Mouse (Mus musculus) midbrain, embryonic 13.5 days (tissue): ENCODE data around the gene Ssr2. TPM values are rescaled to one million over a fixed set of nuclear protein-coding genes. Genes with fewer than 3 reads are reported as not detected.

ENCODE experiments used
- ATAC-seq: fragments of 200-750 bp; cut with Nextera tagmentation; 2 replicates; pipeline ENCODE4 v1.8.0; 2017; ENCODE audit warnings: mild to moderate bottlenecking, moderate TSS enrichment, moderate library complexity
- H3K27ac ChIP-seq: fragments of 300-500 bp; sonication (generic); 2 replicates; pipeline ENCODE4 v1.5.1; 2015; ENCODE audit warnings: inconsistent platforms, mild to moderate bottlenecking, moderate library complexity
- H3K27me3 ChIP-seq: fragments of 300-500 bp; sonication (generic); 2 replicates; pipeline ENCODE4 v1.6.1; 2015; ENCODE audit warnings: mild to moderate bottlenecking, inconsistent platforms
- H3K36me3 ChIP-seq: fragments of 300-500 bp; sonication (generic); 2 replicates; pipeline ENCODE4 v1.6.1; 2015; ENCODE audit warnings: mild to moderate bottlenecking, inconsistent platforms
- H3K4me1 ChIP-seq: fragments of 300-500 bp; sonication (generic); replicated peaks from 2 replicates; pipeline ENCODE4 v1.6.1; 2015; ENCODE audit warnings: inconsistent platforms
- H3K4me2 ChIP-seq: fragments of 300-500 bp; sonication (generic); replicated peaks from 2 replicates; pipeline ENCODE4 v1.6.1; 2015; ENCODE audit warnings: moderate library complexity, mild to moderate bottlenecking, inconsistent platforms
- H3K4me3 ChIP-seq: fragments of 300-500 bp; sonication (generic); replicated peaks from 2 replicates; pipeline ENCODE4 v1.5.1; 2015; ENCODE audit warnings: mild to moderate bottlenecking, inconsistent platforms
- H3K9ac ChIP-seq: fragments of 300-500 bp; sonication (generic); replicated peaks from 2 replicates; pipeline ENCODE4 v1.6.1; 2015; ENCODE audit warnings: mild to moderate bottlenecking, inconsistent platforms
- H3K9me3 ChIP-seq: fragments of 300-500 bp; sonication (generic); 2 replicates; pipeline ENCODE4 v1.6.1; 2016; ENCODE audit warnings: mild to moderate bottlenecking, inconsistent platforms
- WGBS: fragments of 180-500 bp; shearing (Covaris S2); methylation state at CpG from one replicate; pipeline ENCODE4 v1.1.7; 2015; 5-methylcytosine and 5-hydroxymethylcytosine counted together
- polyA plus RNA-seq: library from polyadenylated mRNA; unstranded; fragments of >200 nt; fragmentation: Nextera tagmentation; extraction: Ambion mirVana; gene quantifications from 2 replicates; pipeline ENCODE4 v1.2.1, GENCODE M21; 2015

Gene Ssr2
- polyA plus RNA-seq, 1 experiment from 2014 or later, result 148 TPM

DNA sequence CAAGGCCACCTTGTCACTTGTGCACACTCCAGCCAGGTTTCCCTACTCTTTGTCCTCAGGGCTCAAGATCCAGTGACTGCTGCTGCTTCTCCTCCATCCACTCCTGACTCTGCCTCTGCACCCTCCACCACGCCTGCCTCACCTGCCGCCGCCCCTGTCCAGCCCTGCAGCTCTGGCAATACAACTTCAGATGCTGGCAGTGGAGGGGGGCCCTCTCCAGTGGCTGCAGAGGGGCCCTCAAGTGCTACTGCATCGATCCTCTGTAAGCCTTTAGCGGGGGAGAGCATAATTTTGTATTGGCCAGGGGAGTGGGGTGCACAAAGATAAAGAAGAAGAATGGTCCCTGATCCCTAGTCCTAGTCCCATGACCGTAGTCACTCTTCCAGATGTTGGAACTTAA, 19.9 kb upstream of the Ssr2 start:
- Histone ChIP-seq H3K36me3 (peaks cover 54% of the 10 kb centered on the region), H3K9ac (no peak overlapping the region; the same call in 1 of the 2 replicates), H3K4me3 (no peak overlapping the region), H3K4me1 (peaks cover 37% of the 10 kb centered on the region), H3K27me3 (no peaks in the 10 kb centered on the region), H3K9me3 (no peaks in the 10 kb centered on the region), H3K4me2 (no peak overlapping the region), H3K27ac (no peak overlapping the region)
- ATAC-seq, result no peak
- WGBS, result 98% methylated on average over 6 of the region's 6 CpGs

DNA sequence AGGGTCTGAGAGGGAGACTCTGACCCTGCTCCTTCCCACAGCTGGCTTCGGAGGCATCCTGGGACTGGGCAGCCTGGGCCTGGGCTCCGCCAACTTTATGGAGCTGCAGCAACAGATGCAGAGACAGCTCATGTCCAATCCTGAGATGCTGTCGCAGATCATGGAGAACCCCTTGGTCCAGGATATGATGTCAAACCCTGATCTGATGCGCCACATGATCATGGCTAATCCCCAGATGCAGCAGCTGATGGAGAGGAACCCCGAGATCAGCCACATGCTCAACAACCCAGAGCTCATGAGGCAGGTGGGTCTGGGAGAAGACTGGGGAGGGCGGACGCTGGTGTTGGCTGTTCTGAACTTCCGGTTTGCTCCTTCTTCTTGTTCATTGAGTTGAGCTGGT, 19.1 kb upstream of the Ssr2 start:
- 92% methylated on average over 8 of the region's 8 CpGs for WGBS
- H3K4me3 ChIP-seq, result no peak overlapping the region
- H3K27me3 ChIP-seq, result no peaks in the 10 kb centered on the region
- peaks cover 30% of the 10 kb centered on the region for H3K4me1 ChIP-seq
- no peak for ATAC-seq
- H3K36me3 ChIP-seq, result peaks cover 63% of the 10 kb centered on the region
- no peak overlapping the region for H3K9ac ChIP-seq
- no peak overlapping the region for H3K27ac ChIP-seq
- no peaks in the 10 kb centered on the region for H3K9me3 ChIP-seq
- no peak overlapping the region for H3K4me2 ChIP-seq

DNA sequence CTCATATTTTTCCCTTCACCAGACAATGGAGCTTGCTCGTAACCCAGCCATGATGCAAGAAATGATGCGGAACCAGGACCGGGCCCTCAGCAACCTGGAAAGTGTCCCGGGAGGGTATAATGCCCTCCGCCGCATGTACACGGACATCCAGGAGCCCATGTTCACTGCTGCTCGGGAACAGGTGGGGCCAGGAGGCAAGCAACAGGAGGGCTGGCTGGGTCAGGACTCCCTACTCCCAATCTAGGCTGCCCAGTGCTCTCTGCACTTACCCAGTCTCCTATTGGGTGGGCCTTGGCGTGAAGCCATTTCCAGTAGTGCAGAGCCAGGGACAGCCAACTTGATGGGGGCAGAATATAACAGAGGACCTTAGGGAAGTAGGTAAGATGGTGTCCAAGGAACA, 16.1 kb upstream of the Ssr2 start:
- 95% methylated on average over 9 of the region's 9 CpGs for WGBS
- H3K4me3 ChIP-seq, result no peak overlapping the region
- no peak overlapping the region for H3K9ac ChIP-seq
- ATAC-seq, result no peak
- peaks cover 23% of the 10 kb centered on the region for H3K4me1 ChIP-seq
- H3K4me2 ChIP-seq, result no peak overlapping the region
- H3K27ac ChIP-seq, result no peak overlapping the region
- H3K9me3 ChIP-seq, result no peaks in the 10 kb centered on the region
- no peaks in the 10 kb centered on the region for H3K27me3 ChIP-seq
- H3K36me3 ChIP-seq, result peaks cover 92% of the 10 kb centered on the region

DNA sequence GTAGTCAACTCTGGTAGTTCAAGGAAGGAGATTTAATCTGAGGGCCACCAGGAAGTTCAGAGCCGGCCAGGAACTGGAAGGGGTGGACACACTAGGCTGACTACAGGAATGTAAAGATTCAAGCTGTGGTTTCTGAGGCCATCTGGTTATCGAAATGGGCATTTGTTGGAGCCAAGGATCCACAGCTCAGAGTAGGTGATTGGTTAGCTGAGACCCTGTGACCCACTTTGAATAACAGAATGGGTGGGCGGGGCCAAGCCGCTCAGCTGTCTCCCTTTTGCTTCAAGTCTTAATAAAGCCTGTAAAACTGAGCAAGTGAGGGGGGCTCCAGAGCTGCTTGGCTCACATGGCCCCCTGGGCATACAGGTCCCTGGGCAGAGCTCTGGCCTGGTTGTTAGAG, 13.7 kb upstream of the Ssr2 start:
- H3K4me2 ChIP-seq, result no peak overlapping the region
- no peak overlapping the region for H3K9ac ChIP-seq
- 68% methylated on average over 4 of the region's 4 CpGs for WGBS
- no peaks in the 10 kb centered on the region for H3K27me3 ChIP-seq
- H3K4me1 ChIP-seq, result peaks cover 5% of the 10 kb centered on the region
- no peak overlapping the region for H3K4me3 ChIP-seq
- no peaks in the 10 kb centered on the region for H3K9me3 ChIP-seq
- H3K27ac ChIP-seq, result no peak overlapping the region
- peaks cover 97% of the 10 kb centered on the region for H3K36me3 ChIP-seq
- ATAC-seq, result no peak

DNA sequence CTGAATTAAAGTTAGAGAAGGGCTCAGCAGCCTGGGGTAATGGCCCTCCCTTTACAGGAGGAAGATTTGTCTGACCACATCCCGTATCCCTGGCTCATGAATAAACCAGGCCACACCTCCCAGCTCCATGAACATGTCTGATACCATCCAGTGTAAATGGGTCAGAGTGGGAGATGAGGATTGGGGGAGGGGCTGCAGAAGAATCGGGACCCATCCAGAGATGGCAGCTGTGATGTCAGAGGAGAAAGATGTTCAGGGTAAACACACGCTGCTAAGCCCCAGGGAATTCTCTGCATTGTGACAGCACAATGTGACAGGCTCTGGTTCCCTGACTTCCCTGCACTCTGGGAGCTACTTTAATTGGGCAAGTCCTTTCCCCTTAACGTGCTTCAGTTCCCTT, 12.2 kb upstream of the Ssr2 start:
- Histone ChIP-seq H3K27me3 (no peaks in the 10 kb centered on the region), H3K4me2 (no peak overlapping the region), H3K9me3 (no peaks in the 10 kb centered on the region), H3K4me1 (peaks cover 5% of the 10 kb centered on the region), H3K27ac (no peak overlapping the region), H3K9ac (no peak overlapping the region), H3K36me3 (peaks cover 98% of the 10 kb centered on the region), H3K4me3 (no peak overlapping the region)
- no peak for ATAC-seq
- 64% methylated on average over 4 of the region's 4 CpGs for WGBS

DNA sequence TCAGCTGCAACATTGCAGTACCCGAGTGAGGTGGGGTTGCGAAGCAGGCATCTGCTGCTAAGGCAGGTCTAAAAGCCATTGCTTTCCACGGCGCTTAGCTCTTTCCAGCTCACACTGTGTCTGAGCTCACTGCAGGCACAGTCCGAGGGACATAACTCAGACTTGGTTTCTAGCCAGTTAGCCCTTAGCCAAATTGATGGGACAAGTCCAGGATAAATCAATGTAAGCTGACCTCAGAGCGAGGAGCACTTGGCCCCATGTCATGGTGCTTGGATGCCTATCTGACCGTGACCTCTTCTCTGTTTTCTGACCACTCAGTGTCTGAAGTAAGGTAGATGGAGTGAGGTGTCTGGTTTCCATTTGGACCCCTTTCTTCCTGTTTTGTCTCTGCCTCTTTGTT, 11.7 kb upstream of the Ssr2 start:
- no peak overlapping the region for H3K4me2 ChIP-seq
- 81% methylated on average over 7 of the region's 7 CpGs for WGBS
- H3K4me1 ChIP-seq, result peaks cover 5% of the 10 kb centered on the region
- H3K9me3 ChIP-seq, result no peaks in the 10 kb centered on the region
- no peak for ATAC-seq
- H3K4me3 ChIP-seq, result no peak overlapping the region
- H3K27ac ChIP-seq, result no peak overlapping the region
- H3K27me3 ChIP-seq, result no peaks in the 10 kb centered on the region
- H3K9ac ChIP-seq, result no peak overlapping the region
- H3K36me3 ChIP-seq, result peaks cover 98% of the 10 kb centered on the region

DNA sequence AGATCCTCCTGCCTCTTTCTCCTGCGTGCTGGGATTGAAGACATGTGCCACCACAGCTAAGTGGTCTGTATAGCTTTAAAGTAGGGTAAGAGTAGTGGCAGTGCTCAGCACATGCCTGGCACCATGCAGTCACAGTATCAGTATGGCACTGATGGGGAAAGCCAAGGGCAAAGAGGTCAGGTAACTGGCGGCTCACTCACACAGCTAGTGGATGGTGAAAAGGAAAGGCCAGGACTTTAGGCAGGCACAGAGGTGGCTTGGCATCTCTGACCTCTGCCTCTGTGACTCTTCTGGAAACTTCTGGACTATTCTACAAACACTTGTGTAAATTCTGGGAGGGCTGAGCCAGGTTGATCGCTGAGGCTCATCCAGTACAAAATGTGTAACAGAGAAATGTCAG, 9.6 kb upstream of the Ssr2 start:
- Histone ChIP-seq H3K4me1 (peaks cover 5% of the 10 kb centered on the region), H3K36me3 (peaks cover 92% of the 10 kb centered on the region), H3K4me2 (no peak overlapping the region), H3K9me3 (no peaks in the 10 kb centered on the region), H3K9ac (no peak overlapping the region), H3K4me3 (no peak overlapping the region), H3K27ac (no peak overlapping the region), H3K27me3 (no peaks in the 10 kb centered on the region)
- ATAC-seq, result no peak
- 91% methylated on average over 3 of the region's 3 CpGs for WGBS

DNA sequence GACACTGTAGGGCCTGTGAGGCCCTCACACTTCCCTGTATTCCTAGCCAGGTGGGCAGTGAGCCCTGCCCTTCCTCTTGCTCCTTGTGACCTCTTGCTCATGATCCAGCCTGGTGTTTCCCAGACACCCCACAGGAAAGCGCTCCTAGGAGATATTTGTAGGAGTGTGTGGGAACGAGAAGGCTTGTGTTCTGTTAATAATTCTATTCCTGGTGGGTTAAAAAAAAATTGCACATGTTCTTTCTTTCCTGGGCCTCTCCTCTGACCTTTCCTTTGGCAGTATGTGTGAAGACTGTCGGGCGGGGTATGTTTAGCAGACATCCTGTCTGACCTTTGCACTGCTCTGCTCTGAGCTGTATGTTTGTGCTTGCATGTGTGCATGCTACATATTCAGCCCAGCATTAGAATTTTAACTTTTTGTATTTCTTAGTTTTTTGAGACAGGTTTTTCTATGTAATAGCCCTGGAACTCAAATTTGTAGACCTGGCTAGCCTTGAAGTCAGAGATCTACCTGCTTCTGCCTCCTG, 9.1 kb upstream of the Ssr2 start:
- Histone ChIP-seq H3K4me1 (peaks cover 5% of the 10 kb centered on the region), H3K36me3 (peaks cover 87% of the 10 kb centered on the region), H3K4me3 (no peak overlapping the region), H3K9ac (no peak overlapping the region), H3K9me3 (no peaks in the 10 kb centered on the region), H3K27ac (no peak overlapping the region), H3K4me2 (no peak overlapping the region), H3K27me3 (no peaks in the 10 kb centered on the region)
- no peak for ATAC-seq
- 97% methylated on average over 4 of the region's 4 CpGs for WGBS

DNA sequence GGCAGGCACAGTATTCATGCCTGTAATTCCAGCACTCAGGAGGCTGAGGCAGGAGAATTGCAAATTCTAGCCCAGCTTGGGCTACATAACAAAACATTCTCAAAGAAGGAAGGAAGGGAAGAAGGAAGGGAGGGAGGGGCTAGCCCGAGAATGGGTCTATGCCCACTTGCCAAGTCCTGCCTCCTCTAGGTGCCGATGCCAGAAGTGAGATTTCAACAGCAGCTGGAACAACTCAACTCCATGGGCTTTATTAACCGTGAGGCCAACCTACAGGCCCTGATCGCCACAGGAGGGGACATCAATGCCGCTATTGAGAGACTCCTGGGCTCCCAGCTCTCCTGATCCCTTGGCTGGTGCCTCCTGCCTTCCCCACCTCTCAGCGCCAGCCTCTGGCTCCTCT, 7.8 kb upstream of the Ssr2 start:
- Histone ChIP-seq H3K4me3 (no peak overlapping the region), H3K9ac (no peak overlapping the region), H3K9me3 (no peaks in the 10 kb centered on the region), H3K27ac (no peak overlapping the region), H3K4me2 (no peak overlapping the region), H3K4me1 (no peaks in the 10 kb centered on the region), H3K36me3 (peaks cover 75% of the 10 kb centered on the region), H3K27me3 (no peaks in the 10 kb centered on the region)
- WGBS, result 98% methylated on average over 6 of the region's 6 CpGs
- ATAC-seq, result no peak

DNA sequence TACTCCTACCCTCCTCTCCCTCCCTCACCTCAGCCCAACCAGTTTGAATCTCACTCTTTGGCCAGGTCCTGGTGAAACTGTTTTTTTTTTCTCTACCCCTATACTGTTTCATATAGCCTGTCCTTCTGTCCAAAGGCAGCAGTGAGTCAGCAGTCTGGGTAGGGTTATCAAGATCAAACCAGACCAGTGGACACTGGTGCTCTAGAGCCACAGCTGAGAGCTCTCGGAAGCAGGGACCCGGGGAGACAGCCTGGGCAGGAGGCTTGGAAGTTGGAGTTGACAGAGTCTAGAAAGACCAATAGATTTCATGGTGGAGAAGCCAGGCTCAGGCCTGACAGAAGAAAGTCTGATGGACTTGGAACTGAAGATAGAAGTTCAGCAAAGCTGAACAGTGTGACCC, 7.1 kb upstream of the Ssr2 start:
- Histone ChIP-seq H3K4me1 (no peaks in the 10 kb centered on the region), H3K4me2 (no peak overlapping the region), H3K36me3 (peaks cover 68% of the 10 kb centered on the region), H3K4me3 (no peak overlapping the region), H3K9me3 (no peaks in the 10 kb centered on the region), H3K9ac (no peak overlapping the region), H3K27ac (no peak overlapping the region), H3K27me3 (no peaks in the 10 kb centered on the region)
- WGBS, result 97% methylated on average over 2 of the region's 2 CpGs
- no peak for ATAC-seq

DNA sequence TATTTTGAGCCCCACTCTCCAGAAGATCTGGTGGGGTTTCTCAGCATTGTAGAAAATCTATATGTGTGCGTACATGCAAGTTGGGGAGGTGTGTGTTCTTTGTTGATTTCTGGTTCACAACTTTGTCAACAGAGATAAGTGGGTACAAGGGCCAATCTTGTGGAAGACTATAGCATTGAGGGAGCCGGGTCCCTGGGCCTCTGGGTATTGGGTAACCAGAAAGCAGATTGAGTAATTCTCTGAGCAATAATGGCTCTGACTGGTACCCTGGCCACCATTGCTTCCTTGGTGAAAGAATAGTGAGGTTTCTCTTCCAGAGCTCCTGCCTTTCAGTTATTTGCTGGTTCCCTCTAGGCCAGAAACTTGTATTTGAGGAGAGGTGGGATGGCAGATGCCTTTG, 6.6 kb upstream of the Ssr2 start:
- WGBS, result 93% methylated on average over 2 of the region's 2 CpGs
- Histone ChIP-seq H3K9ac (no peak overlapping the region), H3K4me1 (no peaks in the 10 kb centered on the region), H3K27me3 (no peaks in the 10 kb centered on the region), H3K4me2 (no peak overlapping the region), H3K27ac (no peak overlapping the region), H3K4me3 (no peak overlapping the region), H3K9me3 (no peaks in the 10 kb centered on the region), H3K36me3 (peaks cover 63% of the 10 kb centered on the region)
- no peak for ATAC-seq

DNA sequence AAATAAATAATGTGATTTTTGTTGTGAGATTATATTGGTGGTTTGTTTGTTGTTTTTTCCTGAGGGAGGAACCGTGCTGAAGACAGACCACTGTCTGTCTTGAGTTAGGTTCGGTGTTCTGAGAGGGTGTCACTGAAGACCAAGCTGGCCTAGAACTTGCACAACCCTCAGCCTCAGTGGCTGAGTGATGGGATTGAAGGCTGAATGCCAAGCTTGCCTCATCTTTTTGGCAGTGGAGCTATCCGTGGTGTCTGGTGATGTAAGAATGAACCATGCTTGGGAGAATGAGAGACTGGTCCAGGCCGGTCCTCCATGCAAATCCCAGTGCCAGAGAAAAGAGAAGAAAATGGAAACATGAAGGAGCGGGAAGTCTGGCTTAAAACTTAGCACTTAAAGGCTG, 6.0 kb upstream of the Ssr2 start:
- 95% methylated on average over 5 of the region's 5 CpGs for WGBS
- Histone ChIP-seq H3K27ac (no peak overlapping the region), H3K36me3 (peaks cover 57% of the 10 kb centered on the region), H3K9ac (no peak overlapping the region), H3K27me3 (no peaks in the 10 kb centered on the region), H3K4me1 (no peaks in the 10 kb centered on the region), H3K4me2 (no peak overlapping the region), H3K9me3 (no peaks in the 10 kb centered on the region), H3K4me3 (no peak overlapping the region)
- ATAC-seq, result no peak

DNA sequence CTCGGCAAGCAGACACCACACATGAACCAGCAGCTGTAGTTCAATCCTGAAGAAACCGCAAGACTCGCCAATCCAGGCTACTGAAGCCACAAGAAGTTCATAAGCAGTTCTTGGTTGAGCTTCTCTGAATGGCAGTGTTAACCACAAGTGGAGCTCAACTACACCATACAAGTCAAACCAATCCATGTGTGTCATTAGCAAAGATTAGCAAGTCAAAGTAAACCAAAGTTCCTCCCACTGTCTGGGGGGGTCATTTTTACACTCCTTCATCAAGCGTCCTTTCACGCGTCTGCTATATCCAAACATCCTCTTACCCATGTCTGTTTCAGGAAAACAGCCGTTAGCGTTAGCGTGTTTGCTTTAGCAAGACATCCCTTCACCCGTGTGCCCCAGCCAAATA, 5.3 kb upstream of the Ssr2 start:
- Histone ChIP-seq H3K4me1 (no peaks in the 10 kb centered on the region), H3K4me3 (no peak overlapping the region), H3K9me3 (no peaks in the 10 kb centered on the region), H3K27me3 (no peaks in the 10 kb centered on the region), H3K36me3 (peaks cover 51% of the 10 kb centered on the region), H3K4me2 (no peak overlapping the region), H3K9ac (no peak overlapping the region), H3K27ac (no peak overlapping the region)
- no peak for ATAC-seq
- 94% methylated on average over 10 of the region's 10 CpGs for WGBS
